Mouse (Mus musculus) ES-E14 (cell line): ENCODE data around the gene Nfib. TPM values are rescaled to one million over a fixed set of nuclear protein-coding genes. Genes with fewer than 3 reads are reported as not detected.
A peak's percentile ranks its signal among the peaks of the same experiment; 100 is the strongest.

ENCODE experiments used
- DNase-seq: peaks from one replicate; pipeline ENCODE4 v3.0.0-alpha.2; 2013; ENCODE audit warnings: low read depth, low spot score
- H3K27ac ChIP-seq: 2 replicates; pipeline ENCODE4 v1.5.1; 2012; ENCODE audit warnings: low read depth, mild to moderate bottlenecking, low read length, moderate library complexity, mixed read lengths; ENCODE audit not compliant: poor library complexity, insufficient read depth, severe bottlenecking
- H3K36me3 ChIP-seq: 2 replicates; pipeline ENCODE4 v1.6.1; 2012; ENCODE audit warnings: mild to moderate bottlenecking, low read length, moderate library complexity, mixed read lengths; ENCODE audit not compliant: control insufficient read depth, poor library complexity, insufficient read depth, severe bottlenecking
- H3K4me1 ChIP-seq, 2 experiments: fragments of 150-350 bp in 1 of 2; sonication (generic) in 1 of 2; 2 replicates each; pipeline ENCODE4 v1.6.1; 2012; ENCODE audit warnings: low read length in 2 of 2, mild to moderate bottlenecking in 1 of 2, mixed read lengths in 1 of 2; ENCODE audit not compliant: control insufficient read depth in 2 of 2, insufficient read depth in 2 of 2, poor library complexity in 1 of 2
- H3K4me3 ChIP-seq, 2 experiments: fragments of 150-350 bp in 1 of 2; sonication (generic) in 1 of 2; 2 replicates each; pipeline ENCODE4 v1.5.1; 2012; ENCODE audit warnings: low read length in 2 of 2, low read depth in 1 of 2, mild to moderate bottlenecking in 1 of 2, mixed read lengths in 1 of 2; ENCODE audit not compliant: insufficient read depth in 1 of 2, poor library complexity in 1 of 2, severe bottlenecking in 1 of 2
- H3K9ac ChIP-seq: 2 replicates; pipeline ENCODE4 v1.6.1; 2012; ENCODE audit warnings: low read depth, mild to moderate bottlenecking, low read length, mixed read lengths; ENCODE audit not compliant: poor library complexity, insufficient read depth, severe bottlenecking
- H3K9me3 ChIP-seq: fragments of 150-350 bp; sonication (generic); 2 replicates; pipeline ENCODE4 v1.6.1; 2012; ENCODE audit warnings: low read depth, mild to moderate bottlenecking, low read length; ENCODE audit not compliant: control insufficient read depth, insufficient read depth
- CHD2 ChIP-seq: IDR thresholded peaks from 2 replicates; pipeline ENCODE4 v1.6.1; 2014; ENCODE audit warnings: mild to moderate bottlenecking, low read depth, low read length, inconsistent platforms
- HCFC1 ChIP-seq: IDR thresholded peaks from 2 replicates; pipeline ENCODE4 v1.6.1; 2012; ENCODE audit warnings: low read length, inconsistent platforms, borderline replicate concordance; ENCODE audit not compliant: insufficient read depth
- MAFK ChIP-seq: IDR thresholded peaks from 2 replicates; pipeline ENCODE4 v1.6.1; 2014; ENCODE audit warnings: mild to moderate bottlenecking, low read depth, low read length, inconsistent platforms; ENCODE audit not compliant: insufficient read depth
- ZC3H11A ChIP-seq: IDR thresholded peaks from 2 replicates; pipeline ENCODE4 v1.6.1; 2012; ENCODE audit warnings: low read depth, mild to moderate bottlenecking, inconsistent platforms, low read length, borderline replicate concordance
- ZNF384 ChIP-seq: IDR thresholded peaks from 2 replicates; pipeline ENCODE4 v1.6.1; 2012; ENCODE audit warnings: low read depth, low read length, inconsistent platforms
- in situ Hi-C, 2 experiments: fragments of 600-800 bp; cut with MboI; formaldehyde crosslinking; loops; one replicate each; pipeline ENCODE4 v1.15.1; 2025; ENCODE audit warnings: low sequenced_read_pairs in 2 of 2, inconsistent platforms in 1 of 2; ENCODE audit not compliant: unreplicated experiment in 2 of 2
- total RNA-seq: library from RNA; depleted of rRNA; stranded (reverse); fragments of 300-350 nt; gene quantifications from 2 replicates; pipeline ENCODE4 v1.2.3, GENCODE M21; 2012

Nfib gene
- total RNA-seq, 1 experiment, result 8.9 TPM

GRCm38 (mm10) chr4:82613606-82614465 lies 91.7 kb downstream of the Nfib start:
- peak; percentile 37 for DNase-seq

GRCm38 (mm10) chr4:82609676-82610075 lies 95.9 kb downstream of the Nfib start:
- Histone ChIP-seq H3K9ac (no peak overlapping the region), H3K27ac (no peak overlapping the region), H3K4me1 (no peaks in the 10 kb centered on the region), H3K9me3 (no peaks in the 10 kb centered on the region), H3K36me3 (no peaks in the 10 kb centered on the region), H3K4me3 (no peak overlapping the region)
- TF ChIP-seq HCFC1 (no peak), ZNF384 (no peak), ZC3H11A (no peak), CHD2 (no peak), MAFK (no peak)
- DNase-seq, result no peak
- in situ Hi-C loops, result no loop called here

More at GRCm38 (mm10) chr4:82613606-82614465, 91.7 kb downstream of the Nfib start:
- Histone ChIP-seq H3K9ac (no peak overlapping the region), H3K4me1 (no peaks in the 10 kb centered on the region), H3K27ac (no peak overlapping the region), H3K9me3 (no peaks in the 10 kb centered on the region), H3K36me3 (no peaks in the 10 kb centered on the region), H3K4me3 (no peak overlapping the region)
- in situ Hi-C loops, result no loop called here
- no peak for TF ChIP-seq HCFC1

GRCm38 (mm10) chr4:82608768-82609610 lies 96.6 kb downstream of the Nfib start:
- no peaks in the 10 kb centered on the region for H3K4me1 ChIP-seq
- H3K36me3 ChIP-seq, result no peaks in the 10 kb centered on the region
- DNase-seq, result no peak
- in situ Hi-C loops, result no loop called here
- H3K4me3 ChIP-seq, result no peak overlapping the region
- no peak overlapping the region for H3K9ac ChIP-seq
- no peak overlapping the region for H3K27ac ChIP-seq
- H3K9me3 ChIP-seq, result no peaks in the 10 kb centered on the region
- TF ChIP-seq MAFK (no peak), CHD2 (no peak), HCFC1 (no peak), ZC3H11A (no peak), ZNF384 (no peak)

GRCm38 (mm10) chr4:82607266-82607665 lies 98.3 kb downstream of the Nfib start:
- H3K9ac ChIP-seq, result no peak overlapping the region
- no peak for TF ChIP-seq ZC3H11A
- TF ChIP-seq CHD2, result no peak
- TF ChIP-seq MAFK, result no peak
- TF ChIP-seq ZNF384, result no peak
- TF ChIP-seq HCFC1, result no peak
- no peak for DNase-seq
- no peak overlapping the region for H3K27ac ChIP-seq
- in situ Hi-C loops, result no loop called here
- H3K36me3 ChIP-seq, result no peaks in the 10 kb centered on the region
- no peaks in the 10 kb centered on the region for H3K4me1 ChIP-seq
- no peaks in the 10 kb centered on the region for H3K9me3 ChIP-seq
- no peak overlapping the region for H3K4me3 ChIP-seq
